Mouse (Mus musculus): ENCODE data around the gene 1700016C15Rik.
A peak's percentile ranks its signal among the peaks of the same experiment; 100 is the strongest.

The 1700016C15Rik gene

GRCm38 (mm10) chr1:177717057-177717835 lies 12.4 kb upstream of the 1700016C15Rik start:
- DNase-seq (ENCODE audit: low spot score), result no peak

DNA sequence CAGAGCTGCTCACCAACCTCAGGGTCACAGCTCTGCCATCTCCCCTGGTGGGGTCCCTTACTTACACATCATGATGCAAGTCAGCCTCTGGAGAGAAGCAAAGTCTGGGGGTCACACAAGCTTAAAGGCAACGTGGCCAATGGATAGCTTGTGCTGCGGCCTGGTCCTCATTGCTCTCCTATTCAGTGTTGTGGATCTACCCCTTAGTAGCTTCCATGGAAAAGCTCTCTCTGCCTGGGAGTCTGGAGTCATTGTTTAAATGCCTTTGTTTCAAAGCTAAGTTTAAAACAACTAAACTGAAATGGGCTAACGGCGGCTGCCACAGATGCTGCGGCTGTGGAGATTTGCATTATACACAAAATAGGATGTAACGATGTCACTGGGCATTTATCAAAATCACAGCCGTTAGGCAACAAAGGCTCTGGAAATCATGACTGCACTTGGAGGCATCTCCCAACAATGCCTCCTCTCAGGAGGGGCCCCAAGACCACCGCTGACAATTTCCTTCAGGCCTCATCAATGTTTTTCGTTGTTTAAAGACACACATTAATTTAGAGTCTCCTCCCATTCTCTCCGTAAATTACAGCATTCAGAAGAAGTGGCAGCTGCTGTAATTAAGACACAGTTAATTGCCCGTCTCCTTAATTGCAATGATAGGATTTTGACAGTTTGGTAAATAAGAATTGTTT lies 11.1 kb upstream of the 1700016C15Rik start:
- DNase-seq (ENCODE audit: low spot score), result no peak

DNA sequence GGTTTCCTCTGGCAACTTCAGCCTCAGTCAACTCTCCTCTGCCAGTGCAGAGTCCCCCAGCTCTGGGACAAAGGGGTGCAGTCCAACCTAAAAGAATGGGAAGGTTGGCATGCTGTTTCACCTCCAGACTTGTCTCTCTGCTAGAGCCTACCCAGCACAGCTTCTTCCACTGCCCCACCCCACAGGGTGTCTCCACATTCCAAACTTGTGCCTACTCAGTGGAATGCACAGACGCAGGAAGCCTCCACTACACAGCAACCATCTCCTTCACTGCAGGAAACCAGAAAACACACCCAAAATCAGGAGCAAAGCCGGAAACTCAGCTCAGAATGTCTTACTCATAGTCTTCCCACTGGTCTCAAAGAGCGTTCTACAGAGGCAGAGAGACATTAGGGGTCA lies 10.6 kb upstream of the 1700016C15Rik start:
- DNase-seq (ENCODE audit: low spot score), result no peak

- no peak for DNase-seq (ENCODE audit: low spot score)
These were observed 5.8 kb upstream of the 1700016C15Rik start for GRCm38 (mm10) chr1:177723786-177724185.

DNA sequence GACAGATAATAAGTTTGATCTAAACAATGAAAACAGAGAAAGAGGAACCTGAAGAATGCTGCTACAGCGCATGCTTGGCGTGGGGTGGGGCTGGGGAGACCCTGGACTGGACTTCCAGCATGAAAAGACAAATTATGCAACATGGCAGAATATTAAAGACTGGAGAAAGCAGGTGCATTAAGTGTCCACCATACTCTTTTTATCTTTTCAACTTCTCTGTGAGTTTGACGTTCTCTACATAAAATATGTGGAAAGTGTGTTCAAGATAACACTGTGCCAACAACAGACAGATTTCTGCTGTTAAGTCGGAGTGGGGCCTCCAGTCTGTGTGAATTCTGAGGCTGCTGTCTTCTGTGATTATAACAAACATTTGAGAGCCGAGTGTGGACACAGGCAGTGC lies 2.7 kb upstream of the 1700016C15Rik start:
- no peak for DNase-seq (ENCODE audit: low spot score)

DNA sequence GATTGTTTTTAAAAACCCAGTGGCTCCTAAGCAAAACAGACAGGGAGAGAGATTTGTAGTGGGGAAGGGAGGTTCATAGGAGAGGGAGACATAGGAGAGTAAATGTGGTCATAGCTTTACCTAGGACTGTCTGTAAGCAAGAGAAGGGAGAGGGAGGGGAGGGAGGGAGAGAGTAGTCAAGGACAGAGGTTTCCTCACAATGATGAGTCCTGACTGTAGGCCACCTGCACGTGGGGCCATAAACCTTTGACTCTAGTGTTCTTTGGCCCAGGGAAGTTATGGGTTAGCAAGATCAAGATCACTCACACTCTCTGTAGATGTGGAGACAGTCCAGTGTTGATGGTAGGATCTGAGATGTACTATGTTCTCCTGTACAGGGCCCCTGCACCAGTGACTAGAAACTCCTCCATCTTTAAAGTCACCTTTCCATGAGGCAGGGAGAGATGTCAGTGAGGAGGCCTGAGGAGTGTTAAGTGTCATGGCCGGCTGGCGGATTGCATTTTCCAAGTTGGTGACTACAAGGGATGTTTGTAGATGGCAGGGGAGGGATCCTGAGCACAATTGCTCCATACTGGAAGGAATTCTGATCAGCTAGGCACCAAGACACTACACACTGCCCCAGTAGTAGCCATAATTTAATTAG lies 1.6 kb upstream of the 1700016C15Rik start:
- DNase-seq (ENCODE audit: low spot score), result no peak

- no peak for DNase-seq (ENCODE audit: low spot score)
These were observed 2.4 kb downstream of the 1700016C15Rik start for GRCm38 (mm10) chr1:177731973-177732372.

DNA sequence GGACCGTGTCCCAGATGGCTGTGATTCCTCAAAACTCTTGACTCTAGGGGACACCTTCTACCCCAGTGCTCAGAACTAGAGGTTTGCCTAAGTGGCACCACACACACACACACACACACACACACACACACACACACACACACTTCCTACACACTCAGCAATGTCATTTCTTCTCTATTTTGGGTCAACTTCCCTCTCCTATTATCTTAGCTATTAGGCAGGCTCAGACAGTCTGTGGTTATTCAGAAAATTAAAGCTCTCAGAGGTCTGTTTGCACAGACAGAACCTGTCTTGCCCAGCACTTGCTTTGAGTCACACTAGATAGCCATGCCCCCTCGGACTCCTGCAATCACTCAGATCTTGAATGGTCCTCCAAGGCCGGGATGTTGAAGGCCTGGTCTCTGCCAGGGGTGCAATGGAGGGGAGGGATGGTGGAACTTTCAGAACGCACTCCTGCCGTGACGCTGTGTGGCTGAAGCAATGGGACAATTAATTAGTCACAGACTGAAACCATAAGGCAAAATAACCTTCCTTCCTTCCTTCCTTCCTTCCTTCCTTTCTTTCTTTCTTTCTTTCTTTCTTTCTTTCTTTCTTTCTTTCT lies 8.0 kb downstream of the 1700016C15Rik start:
- DNase-seq (ENCODE audit: low spot score), result no peak

GRCm38 (mm10) chr1:177740707-177741106 lies 11.1 kb downstream of the 1700016C15Rik start:
- DNase-seq (ENCODE audit: low spot score), result no peak

GRCm38 (mm10) chr1:177742119-177742518 lies 12.5 kb downstream of the 1700016C15Rik start:
- DNase-seq (ENCODE audit: low spot score), result no peak

DNA sequence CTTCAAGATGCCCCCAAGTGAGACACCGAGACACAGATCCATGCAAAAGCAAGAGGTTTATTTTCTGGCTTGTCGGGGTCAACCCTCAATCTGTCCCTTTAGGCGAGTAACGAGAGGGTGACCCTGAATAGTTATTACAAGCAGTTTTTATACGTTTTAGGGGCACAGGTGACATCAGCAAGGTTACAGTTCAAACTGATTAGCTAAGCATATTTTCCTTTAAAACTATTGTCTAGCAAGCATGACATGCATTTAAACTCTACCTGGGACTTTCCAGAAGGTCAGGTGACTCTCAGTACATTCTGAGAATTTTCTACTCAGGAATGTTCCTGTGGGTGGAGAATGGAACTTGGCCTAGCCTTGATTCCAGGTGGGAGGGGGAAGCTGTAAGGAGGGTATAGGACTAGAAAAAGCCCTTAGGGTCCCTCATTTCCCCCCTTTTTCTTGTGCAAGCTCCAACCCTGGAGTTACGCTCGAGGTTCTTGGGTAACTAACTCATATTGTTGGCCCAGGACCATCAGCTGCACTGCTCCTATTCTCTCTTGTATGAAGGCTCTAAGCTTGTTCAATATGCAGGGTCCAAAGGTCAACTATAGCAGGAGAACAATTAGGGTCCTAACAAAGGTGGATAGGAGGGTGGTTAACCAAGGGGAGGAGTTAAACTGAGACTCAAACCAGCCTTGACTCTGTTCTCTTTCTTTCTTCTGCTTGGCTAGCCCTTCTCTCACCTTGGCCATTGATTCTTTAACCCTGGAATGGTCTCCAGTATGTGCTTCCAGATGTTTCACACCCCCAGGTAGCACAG lies 15.1 kb downstream of the 1700016C15Rik start:
- DNase-seq (ENCODE audit: low spot score), result peak; percentile 10

- DNase-seq (ENCODE audit: low spot score), result no peak
These were observed 18.4 kb downstream of the 1700016C15Rik start for GRCm38 (mm10) chr1:177747869-177748540.

GRCm38 (mm10) chr1:177753496-177753895 lies 23.9 kb downstream of the 1700016C15Rik start:
- DNase-seq (ENCODE audit: low spot score), result no peak

DNA sequence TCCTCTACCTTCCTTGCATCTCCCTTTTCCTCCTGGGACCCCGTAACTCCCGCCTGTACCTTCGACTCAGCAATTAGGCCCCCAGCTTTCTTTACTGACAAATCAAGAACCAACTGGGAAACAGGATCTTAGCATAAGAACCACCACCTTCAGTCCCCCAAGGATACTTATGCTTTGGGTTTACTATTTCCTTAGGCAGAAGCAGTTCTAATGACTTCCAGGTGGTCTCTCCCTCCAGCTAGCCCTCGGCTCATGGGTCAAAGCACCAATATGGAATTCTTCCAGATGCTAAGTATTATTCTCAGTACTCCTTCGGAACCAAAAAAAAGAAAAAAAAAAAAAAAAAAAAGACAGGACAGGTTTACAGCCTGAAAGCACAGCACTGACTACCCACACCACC lies 27.6 kb downstream of the 1700016C15Rik start:
- no peak for DNase-seq (ENCODE audit: low spot score)

DNA sequence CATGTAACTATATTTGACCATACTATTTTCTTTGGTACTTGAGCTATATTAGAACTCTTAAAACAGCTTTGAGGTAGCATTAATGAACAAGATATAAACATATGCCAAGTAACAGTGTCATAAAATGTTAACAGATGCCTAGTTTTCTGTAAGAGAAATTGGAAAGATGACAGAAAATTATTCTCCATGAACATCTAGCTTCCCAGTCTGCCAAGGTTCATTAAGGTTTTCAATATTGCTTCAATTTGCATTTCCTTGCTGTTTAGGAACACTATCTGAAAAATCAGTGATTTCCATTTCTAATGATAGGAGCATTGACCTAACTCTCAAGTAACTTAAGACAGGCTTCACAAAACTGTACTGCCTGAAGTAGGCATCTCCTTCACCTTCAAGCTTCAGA lies 39.3 kb downstream of the 1700016C15Rik start:
- no peak for DNase-seq (ENCODE audit: low spot score)

DNA sequence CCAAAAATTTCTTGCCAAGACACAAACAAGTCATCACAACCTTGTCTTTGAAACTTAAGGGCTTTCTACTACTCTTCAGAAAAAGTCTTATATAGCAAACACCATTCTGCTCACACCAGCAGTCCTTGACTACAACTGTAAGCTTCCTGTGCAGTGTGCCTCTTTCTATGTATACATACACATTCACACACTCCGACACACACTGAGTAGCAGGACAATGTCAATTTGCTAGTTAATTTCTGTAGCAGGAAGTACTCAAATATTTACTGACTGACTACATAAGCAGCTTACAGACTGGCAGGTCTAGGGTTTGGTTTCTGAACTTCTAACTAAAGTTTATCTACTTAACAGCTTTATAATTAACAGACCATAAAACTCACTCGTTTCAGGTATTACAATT lies 47.8 kb downstream of the 1700016C15Rik start:
- DNase-seq (ENCODE audit: low spot score), result no peak

DNA sequence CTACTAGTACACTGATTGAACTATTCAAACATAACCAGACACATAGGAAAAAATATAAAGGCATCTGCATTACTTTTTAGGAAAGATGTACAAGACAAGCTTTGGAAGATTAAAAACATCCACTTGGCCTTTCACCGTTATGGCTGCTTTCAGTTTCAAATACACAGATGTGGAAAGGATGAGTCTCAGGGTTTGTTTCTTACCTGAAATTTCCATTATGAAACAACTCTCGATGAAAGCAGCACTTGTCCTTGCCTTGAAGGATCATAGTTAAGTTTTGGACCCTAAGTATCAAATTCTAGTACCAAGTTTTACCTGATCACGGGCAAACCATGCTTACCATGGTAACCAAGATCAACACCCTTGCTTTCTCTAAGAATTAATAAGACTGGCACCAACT lies 63.2 kb downstream of the 1700016C15Rik start:
- DNase-seq (ENCODE audit: low spot score), result no peak

DNA sequence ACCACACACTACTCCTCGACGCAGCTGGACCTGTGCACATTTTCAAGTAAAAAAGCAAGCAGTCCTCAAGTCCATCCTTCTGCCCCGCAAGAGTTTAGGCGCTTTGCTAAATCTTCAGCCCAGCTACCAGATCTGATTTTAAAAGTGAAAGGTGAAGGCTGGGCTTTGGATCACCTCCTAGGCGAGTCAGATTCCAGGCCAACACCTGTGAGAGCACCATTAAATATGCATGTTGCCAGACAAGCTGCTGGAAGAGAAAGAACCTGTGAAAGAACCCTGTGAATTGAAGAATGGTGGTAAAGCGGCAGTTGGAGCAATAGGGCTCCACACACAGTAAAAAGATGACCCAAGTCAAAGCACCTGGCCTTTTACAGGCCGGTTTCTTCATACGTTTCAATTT lies 65.3 kb downstream of the 1700016C15Rik start:
- DNase-seq (ENCODE audit: low spot score), result no peak

- peak; percentile 35 for DNase-seq (ENCODE audit: low spot score)
These were observed 66.0 kb downstream of the 1700016C15Rik start for GRCm38 (mm10) chr1:177795421-177796192.

GRCm38 (mm10) chr1:177796193-177796939 lies 66.8 kb downstream of the 1700016C15Rik start, which contains the start of gene Adss:
Adss (minus strand) TSS chr1:177796511.
- DNase-seq (ENCODE audit: low spot score), result peak; percentile 99
